Mouse (Mus musculus) spleen, adult 12 weeks (tissue): ENCODE data around the gene Ctnnal1.
"Not testable (repeated sequence)": the region's sequence is repeated elsewhere in the genome, so short reads cannot be mapped to it uniquely, and the experiment has no call there.

Experiments used
- DNase-seq: peaks from one replicate; pipeline ENCODE4 v3.0.0; 2022; ENCODE audit warnings: low spot score

The Ctnnal1 gene

DNA sequence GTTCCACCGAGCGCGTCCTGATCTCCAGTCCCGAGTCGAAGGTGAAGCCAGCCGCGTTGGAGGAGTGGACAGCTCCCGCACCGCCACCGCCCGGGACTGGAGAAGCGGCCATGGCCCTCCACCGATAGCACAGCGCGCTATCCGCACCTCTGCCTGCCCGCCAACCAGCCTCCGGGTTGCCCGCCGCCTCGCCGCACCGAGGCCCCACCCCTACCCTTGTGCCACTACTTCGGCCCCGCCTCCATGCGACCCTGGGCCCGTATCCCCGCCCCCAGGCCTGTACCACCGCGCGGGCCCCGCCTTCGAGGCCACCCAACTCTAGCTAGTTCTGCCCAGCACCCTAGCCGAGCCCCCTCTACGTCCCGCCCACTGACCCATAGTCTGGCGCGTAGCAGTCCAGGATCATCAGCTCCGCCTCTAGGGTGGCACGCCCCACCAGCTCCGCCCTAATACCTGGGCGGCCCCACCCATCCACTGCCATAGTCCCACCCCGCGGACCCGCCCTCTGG, at the start of gene Ctnnal1:
Ctnnal1 (minus strand) TSS at position 186 of the 509 bp plus-strand sequence.
- peak; percentile 61 for DNase-seq

DNA sequence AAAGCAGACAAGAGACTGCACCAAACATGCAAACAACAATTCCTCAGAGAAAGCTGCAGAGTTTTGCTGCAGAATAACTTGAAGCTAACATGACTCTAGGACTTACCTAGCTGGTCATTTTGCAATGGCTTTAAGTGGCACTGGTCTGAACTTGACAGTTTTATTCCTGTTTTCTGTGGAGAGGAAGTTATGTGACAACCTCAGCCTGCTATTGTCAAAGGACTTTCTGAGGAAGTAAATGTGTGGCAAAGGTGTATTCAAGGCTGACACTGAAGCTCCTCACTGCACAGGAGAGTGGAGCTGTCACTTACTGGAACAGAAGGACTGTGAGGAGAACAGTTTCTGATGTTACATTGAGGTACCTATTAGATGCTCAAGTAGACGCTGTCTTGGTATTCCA, 49.8 kb upstream of the Ctnnal1 start:
- no peak for DNase-seq

DNA sequence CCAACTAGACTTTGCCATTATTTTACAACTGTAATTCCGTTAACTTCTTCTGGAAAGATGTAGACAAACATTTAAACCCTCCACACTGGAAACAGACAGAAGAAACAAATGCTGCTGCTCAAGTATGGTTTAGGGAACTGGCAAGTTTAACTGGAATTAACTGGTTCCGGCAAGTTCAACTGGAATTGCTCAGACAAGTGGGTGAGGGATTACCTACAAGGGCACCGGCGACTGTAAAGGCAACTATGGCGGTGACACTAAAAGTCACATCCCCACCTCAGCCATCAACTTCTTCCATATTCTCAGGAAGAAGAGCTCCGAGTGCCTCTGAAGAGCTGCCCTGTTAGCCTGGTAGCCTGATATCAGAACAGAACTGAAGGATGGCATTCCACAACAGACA, 49.4 kb upstream of the Ctnnal1 start:
- DNase-seq: no peak

DNA sequence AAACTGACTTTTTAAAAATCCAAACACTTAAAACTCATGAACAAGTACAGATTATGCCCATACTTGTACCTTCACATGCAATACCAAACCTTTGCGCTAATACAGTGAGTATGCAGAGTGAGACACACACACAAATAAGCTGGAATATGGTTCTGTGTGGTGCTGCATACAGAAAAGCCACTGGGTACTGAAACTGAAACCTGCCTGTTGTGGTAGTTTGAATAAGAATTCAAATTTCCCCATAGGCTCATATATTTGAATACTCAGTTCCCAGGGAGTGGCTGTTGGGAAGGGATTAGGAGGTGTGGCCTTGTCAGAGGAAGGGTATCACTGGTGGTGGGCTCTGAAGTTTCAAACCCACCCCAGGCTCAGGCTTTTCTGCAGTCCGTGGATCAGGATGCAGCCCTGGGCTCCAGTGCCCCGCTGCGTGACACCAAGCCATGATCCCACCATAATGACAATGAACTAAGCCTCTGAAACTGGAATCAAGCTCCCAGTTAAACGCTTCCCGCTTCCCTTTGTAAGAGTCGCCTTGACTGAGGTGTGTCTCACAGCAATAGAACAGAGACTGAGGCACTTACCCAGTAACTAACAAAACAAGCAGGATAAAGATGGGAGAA, 47.5 kb upstream of the Ctnnal1 start:
- no peak for DNase-seq

DNA sequence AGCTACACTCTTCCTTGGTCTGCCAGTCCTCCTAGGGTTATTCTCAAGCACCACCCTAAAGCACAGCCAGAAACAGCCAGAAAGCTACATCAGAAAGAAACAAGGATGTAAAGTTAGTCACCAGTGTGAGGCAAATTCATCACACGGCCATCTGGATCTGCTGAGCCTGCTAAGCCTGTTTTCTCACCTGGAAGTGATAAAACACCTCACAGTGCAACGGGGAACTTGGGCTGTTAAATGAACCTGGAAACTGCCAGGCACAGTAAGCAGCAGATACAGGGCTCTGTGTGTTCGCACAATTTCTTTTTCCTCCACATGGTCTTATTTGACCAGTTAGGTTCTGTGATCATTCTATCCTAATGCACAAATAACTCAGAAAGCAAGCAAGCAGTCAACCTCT, 44.6 kb upstream of the Ctnnal1 start:
- no peak for DNase-seq

DNA sequence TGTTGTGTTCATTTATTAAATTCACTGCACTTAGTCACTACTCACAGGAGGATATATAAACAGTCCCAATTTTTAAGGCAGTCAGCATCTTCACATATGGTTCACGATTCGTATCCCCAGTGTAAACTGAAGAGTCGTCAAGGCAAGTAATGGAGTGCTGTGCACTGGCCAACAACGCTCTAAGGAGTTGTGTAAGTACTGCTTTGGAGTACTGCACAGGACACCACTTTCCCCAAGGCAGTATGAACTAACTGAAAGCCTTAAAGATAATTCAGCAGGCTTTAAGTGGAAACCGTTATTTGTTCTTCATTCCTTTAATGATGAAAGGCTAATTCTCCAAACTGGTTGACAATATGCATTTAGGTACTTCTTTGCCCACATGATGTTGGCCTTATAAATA, 42.7 kb upstream of the Ctnnal1 start:
- no peak for DNase-seq

DNA sequence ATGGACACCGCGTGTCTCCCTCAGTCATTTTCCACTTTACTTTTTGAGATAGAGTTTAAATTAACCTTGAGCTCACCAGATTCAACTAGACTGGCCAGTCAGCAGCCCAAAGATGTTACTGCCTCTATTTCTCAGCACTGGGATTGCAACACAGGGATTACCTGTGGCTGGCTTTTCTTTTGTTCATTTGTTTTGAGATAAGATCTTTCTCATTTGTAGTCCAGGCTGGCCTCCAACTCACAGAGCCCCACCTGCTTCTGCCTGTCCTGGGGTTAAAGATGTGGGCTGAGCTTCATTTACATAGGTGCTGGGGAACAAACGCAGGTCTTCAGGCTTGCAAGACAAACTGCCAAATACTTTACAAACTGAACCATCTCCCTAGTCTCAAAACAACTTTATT, 41.9 kb upstream of the Ctnnal1 start:
- DNase-seq: no peak

DNA sequence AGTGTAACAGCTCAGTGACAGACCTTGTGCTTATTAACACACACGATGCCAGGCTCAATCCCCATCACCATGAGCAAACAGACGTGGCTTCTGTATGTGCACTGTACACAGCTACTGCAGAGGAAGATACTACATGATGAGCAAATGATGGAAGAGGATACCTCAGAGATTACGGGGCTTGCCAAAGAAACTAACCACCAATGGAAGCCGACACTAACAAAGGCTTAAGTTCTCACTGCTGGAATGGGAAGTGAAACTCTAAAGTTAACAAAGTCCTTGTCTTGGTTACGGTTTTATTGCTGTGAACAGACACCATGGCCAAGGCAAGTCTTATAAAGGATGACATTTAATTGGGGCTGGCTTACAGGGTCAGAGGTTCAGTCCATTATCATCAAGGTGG, 40.5 kb upstream of the Ctnnal1 start:
- DNase-seq: no peak

DNA sequence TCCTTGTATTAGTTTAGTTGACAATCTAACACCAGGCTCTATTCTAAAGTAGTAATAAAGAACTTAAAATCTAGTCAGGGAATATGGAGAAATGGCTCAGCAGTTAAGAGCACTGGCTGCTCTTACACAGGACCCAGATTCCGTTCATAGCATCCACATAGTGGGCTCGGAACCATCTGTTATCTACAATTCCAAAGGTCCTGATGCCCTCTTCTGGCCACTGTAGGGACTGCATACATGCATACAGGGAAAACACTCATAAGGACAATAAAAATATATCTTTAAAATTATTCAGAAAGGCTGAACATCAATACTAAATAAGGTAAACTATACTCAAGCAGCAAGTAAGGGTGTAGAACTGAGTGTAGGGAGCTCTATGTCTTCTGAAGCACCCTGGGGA, 36.7 kb upstream of the Ctnnal1 start:
- no peak for DNase-seq

DNA sequence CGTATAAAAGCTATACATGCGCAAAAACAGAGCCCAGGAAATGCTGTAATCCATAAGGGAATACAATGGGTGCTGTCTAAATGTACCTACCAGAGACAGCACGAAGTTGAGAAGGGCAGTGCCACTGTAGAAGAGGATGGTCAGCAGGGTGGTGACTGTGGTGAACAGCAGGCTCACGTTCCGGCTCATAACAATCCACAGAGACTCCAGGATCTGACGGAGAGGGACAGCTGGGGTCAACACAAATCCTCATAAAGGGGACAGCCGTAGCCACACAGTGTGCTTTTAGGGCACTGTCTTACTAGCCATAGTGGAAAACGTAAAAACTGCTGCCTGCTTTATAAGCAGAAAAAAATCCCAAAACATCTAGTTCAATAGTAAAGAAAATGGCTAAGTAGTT, 34.2 kb upstream of the Ctnnal1 start:
- no peak for DNase-seq

DNA sequence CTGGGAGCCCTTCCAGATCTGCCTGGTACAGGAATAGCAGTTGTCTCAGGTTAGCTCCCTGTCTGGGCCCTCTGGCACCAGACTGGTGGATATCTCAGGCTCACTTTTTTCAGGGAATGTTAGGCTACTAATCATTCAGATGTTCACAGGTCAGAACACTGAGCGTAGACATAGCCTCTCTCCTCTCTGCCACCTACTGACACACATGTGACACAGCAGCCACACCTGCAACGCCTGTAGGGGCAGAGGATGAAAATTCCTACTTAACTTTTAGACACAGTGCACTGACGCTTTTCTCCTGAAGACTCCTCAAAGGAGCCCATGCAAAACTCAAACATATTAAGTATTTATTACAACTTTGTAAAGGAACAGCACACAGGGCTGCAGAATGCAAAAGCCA, 32.5 kb upstream of the Ctnnal1 start:
- no peak for DNase-seq

DNA sequence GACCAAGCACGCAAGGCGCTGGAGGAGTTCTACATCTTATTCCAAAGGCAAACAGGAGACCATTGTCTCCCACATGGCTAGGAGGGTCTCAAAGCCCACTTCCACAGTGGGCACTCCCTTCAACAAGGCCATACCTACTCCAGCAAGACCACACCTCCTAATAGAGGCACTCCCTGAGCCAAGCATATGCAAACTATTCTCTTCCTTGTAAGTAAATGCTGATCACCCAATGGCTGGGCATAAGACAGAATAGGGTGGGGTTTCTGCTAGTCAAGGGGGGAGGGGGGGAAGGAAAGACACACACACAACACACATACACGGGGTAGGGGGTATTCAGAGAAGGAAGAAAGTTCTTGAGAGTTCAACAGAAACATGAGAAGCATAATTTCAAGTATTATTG, 29.2 kb upstream of the Ctnnal1 start:
- no peak for DNase-seq

DNA sequence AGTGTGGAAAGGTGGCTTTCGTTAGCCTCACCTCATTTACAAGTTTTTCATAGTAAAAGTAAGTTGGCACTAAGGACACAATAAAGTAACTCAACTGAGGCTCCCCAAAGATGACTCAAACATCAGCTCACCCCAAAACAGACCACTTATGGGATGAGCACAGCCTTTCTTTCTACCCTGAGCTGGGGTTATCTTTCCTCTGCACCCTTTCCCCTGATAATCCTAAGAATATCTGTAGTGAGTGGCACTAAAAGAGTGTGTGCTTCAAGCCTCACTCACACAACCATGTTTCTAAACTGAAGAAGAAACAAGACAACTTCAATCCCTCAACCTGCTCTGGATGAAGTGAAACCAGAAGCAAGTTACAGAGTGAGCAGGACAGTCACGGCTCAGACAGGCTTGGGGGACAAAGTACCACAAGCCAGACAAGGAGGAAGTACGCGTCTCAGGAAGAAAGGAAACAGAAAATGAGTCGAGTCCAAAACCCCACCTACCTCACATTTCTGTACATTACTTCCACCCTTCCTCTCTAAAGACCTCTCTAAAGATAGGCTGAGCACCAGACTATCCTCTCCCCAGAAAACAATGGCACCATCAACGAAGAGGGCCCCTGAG, 27.6 kb upstream of the Ctnnal1 start:
- no peak for DNase-seq

DNA sequence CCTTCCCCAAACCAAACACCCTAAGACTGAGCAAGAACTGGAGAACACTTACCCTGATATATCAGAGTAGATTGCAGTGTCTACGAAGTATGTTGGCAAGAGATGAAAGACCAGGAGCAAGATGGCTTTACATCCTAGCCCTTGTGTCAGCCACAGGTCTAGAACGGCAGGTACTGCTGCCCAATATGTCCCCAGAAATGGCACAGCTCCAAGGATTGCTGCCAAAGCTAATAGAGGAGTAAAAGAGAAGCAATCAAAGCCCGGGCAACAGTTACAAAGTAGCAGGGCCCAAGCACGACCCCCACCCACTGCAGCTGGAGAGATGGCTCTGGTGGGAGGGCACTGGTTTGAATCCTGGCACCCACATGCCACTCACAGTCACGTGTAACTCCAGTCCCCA, 23.5 kb upstream of the Ctnnal1 start:
- DNase-seq: no peak

DNA sequence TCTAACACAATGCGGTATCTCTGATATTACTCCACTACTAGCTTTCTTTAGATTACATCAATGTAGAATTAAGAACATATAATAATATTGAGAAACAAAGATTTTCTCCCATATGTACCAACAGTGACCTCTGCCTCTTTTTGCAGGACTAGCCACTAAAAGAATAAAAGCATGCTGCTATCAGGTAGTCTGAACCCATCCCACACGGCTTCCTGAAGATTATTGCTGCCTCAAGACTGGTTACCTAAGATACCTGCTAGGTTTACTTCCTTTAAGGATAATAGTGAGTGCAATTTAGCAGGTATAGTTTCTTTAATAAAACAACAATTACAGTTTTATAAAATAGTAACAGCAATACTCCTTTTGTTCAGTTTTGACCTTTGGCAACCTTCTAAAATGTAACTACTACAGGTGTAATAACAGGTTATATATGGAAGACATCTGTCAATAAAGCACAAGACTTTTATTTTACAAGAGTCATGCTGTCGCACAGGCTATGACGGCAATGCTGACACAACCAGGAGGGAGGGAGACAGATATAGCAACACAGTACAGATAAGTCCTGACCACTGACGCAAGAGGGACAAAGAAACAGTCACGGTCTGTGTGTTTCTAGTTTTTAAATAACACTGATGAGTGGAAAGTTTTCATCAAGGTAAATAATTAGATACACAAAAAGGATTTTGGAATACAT, 21.4 kb upstream of the Ctnnal1 start:
- DNase-seq: no peak

DNA sequence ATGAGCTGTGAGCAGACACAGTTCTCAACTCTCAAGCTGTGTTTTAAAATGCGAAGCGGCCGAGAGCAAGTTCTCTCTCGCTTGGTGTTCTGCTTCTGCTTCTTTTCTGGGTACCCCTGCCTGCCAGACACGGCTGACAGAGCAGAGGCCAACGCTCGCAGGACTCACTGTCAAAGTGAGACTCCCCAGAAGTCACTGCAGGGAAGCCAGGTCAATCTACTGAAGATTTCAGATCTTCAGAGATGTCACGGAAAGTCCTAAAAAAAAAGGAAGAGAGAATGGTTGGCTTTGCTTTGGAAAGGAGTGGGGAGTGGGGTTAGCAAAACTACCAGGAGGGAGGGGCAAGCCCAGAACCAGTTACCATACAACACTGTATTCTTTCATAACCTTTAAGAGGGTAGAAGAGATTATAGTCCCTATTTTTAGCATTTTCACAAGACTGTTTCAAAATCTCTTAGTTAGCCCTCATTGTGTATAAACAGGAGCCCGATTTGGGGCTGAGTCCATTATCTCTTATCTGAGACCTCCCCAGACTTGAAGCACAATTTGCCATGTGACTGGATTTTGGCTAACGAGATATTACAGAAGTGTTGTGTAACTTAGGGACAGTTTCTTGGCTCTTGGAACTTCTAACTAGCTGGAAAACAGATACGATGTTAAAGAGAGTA, 15.2 kb upstream of the Ctnnal1 start:
- DNase-seq: no peak

DNA sequence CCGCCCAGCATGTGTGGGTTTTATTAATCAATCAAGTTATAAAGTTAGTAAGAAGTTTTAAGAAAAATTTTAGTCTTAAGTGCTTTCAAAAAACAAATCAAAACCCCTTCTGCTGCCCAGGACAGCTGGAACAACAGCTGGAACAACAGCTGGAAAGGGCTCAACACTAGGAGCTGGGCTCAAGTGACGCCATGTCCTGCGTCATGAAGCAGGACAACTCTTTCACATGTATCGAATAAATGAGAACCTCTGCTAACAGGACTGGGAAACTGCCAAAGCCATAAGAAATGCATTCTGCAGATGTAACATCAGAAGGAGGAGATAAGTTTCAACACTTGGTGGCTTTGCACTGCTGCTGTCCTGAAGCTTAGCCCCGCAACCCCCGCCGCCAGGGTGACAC, 14.0 kb upstream of the Ctnnal1 start:
- no peak for DNase-seq

DNA sequence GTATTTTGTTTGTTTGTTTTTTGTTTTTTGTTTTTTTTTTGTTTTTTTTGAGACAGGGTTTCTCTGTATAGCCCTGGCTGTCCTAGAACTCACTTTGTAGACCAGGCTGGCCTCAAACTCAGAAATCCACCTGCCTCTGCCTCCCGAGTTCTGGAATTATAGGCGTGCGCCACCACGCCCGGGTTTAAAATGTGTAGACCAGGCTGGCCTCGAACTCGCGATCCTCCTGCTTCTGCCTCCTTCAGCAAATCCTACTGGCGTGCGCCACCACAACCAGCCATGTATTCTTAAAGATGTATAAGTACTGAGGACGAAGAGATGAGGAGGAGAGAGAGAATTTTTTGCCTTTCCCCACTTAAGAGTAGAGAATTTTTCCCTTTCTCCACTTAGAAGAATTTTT, 5.6 kb upstream of the Ctnnal1 start:
- DNase-seq: not testable (repeated sequence)

DNA sequence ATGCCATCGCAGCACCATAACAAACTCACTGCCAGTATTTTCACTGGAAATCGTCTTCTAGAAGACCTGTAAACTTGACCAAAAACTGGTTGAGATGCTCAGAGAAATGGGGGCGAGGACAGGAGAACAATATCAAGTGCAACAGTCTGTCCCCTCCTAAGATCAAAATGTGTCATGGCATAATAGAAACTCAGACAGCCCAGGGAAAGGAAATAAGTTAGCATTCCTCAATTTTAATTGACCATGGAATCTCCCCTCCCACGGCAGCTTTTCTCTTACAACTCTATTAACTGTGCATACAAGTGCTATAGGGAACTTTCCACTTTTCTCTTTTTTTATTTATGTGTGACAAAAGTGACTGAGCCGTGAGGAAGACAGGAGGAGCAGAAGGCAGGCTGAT, 2.8 kb upstream of the Ctnnal1 start:
- no peak for DNase-seq

DNA sequence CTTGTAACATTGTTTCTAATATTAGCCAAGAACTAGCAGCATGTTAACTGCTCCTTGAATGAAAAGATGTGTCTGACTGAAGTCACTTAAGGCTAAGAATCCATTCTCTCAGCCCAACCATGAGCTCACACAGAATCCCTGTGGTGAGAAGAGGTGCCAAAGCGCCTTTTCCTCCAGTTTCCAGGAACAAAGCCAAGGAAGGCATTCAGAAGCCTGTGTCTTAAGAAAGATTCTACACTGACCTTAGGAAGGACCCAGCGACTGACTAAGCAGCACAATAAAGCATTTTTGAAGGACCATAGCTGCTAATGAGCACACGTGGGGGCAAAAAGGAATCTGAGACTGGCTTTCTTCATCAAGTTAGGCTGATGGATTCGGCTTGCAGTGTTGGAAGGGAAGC, 983 bp upstream of the Ctnnal1 start:
- DNase-seq: no peak

DNA sequence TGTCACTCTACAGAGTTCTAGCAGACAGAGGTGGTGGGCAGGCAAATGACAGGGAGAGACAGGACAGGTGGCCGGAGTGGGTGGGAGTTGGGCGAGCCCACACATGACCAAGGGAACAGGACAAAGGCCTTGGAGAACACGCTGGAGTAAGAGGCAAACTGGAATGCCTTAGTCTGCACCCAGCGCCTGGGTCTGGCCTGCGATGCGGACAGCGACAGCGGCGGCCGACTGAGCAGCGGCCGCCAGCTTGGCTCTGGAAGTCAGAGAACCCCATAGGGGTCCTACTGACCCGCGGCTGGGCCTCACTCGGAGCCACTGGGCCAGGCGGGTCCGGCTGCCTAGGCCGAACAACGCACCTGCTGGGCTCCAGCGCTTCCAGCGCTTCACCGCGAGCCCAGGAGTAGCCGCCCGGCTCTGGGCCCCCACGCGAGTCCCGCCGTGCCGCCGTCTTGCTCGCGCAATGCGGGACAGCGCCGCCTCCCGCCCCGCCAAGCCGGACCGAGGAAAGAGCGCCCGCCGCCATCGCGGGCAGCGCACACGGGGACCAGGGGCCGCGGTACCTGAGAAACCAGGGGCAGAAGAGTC, 479 bp downstream of the Ctnnal1 start:
- no peak for DNase-seq

DNA sequence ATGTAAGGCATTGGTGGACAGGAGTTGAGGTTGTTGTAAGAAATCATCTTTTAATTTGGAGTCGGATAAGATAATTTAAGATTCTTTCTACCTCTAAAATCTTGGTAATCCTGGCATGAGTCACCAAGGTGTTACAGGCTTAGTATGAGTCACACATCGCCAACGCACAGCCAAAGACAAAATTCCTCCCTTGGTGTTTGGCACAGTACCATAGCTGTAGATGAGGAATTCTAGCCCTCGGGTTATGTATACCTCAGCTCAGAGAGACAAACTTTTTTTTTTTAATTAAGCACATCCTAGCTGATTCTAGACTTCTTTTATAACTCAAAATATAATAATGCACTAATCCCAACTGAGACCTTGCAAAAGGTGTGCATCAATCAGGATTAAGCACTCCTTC, 972 bp downstream of the Ctnnal1 start:
- no peak for DNase-seq

DNA sequence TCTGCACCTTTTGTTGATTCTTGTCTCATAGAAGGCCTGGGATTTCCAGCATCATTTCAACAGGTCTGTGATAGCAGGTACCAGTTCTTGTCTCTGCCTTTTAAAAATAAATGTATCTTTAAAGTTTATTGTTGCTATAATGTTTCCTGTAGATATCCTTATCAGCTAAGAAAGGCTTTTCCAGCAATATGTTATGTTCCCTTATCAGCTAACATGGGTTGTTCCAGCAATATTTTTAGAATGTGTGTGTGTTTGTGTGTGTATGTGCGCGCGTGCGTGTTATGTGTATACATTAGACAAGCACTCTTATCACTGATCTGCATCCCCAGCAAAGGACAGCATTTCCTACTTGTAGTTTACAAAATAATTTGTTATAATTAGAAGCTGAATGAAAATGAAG, 3.4 kb downstream of the Ctnnal1 start:
- no peak for DNase-seq
